ENCODE assay signal across 13 mouse cellular contexts in genomic region chr1:74418747-74419439, GRCm38 (mm10). TPM values are rescaled to one million over a fixed set of nuclear protein-coding genes. Genes with fewer than 3 reads are reported as not detected.
DNase-seq lines count a peak whose midpoint lies in the region; ATAC-seq and TF ChIP-seq lines count a peak whose summit lies in the region.
"Had no signal": no experiment of that assay in that cellular context is flagged by ENCODE, and none has a peak within 500 bp of the region (broad histone marks: within the 10 kb centered on the region; RNA-seq: fewer than 3 reads in every experiment).

No protein-coding gene starts in this region.

- no peak for TF ChIP-seq EP300 in stomach, postnatal 0 days (optimal IDR thresholded peaks at IDR 0.05)
- no peak for TF ChIP-seq EP300 in liver, postnatal 0 days (IDR thresholded peaks at IDR 0.05; ENCODE audit: low read depth)

- no peak overlapping the region for H3K9ac ChIP-seq in embryonic facial prominence, embryonic 14.5 days (ENCODE audit: low read depth, low read length)
- no peak overlapping the region for H3K9ac ChIP-seq in stomach, embryonic 15.5 days
- H3K9ac ChIP-seq in stomach, postnatal 0 days (ENCODE audit: low read length): no peak overlapping the region
- H3K9ac ChIP-seq in intestine, embryonic 15.5 days: no peak overlapping the region
- H3K9ac ChIP-seq in liver, postnatal 0 days (replicated peaks): no peak overlapping the region
- H3K9ac ChIP-seq: lung, embryonic 14.5 days had no signal

- no peaks in the 10 kb centered on the region for H3K4me1 ChIP-seq in embryonic facial prominence, embryonic 14.5 days (ENCODE audit: control insufficient read depth, insufficient read depth, low read length)
- peaks cover 31% of the 10 kb centered on the region for H3K4me1 ChIP-seq in embryonic facial prominence, embryonic 10.5 days
- H3K4me1 ChIP-seq in stomach, embryonic 15.5 days: no peaks in the 10 kb centered on the region
- no peaks in the 10 kb centered on the region for H3K4me1 ChIP-seq in stomach, postnatal 0 days (replicated peaks; ENCODE audit: control insufficient read depth, insufficient read depth)
- peaks cover 4% of the 10 kb centered on the region; the same call in 1 of the 2 replicates for H3K4me1 ChIP-seq in intestine, embryonic 15.5 days (replicated peaks)
- peaks cover 3% of the 10 kb centered on the region; the same call in 1 of the 2 replicates for H3K4me1 ChIP-seq in liver, postnatal 0 days (ENCODE audit: insufficient read depth)

- 76% methylated on average over 17 of the region's 17 CpGs for WGBS in embryonic facial prominence, embryonic 14.5 days
- WGBS in embryonic facial prominence, embryonic 10.5 days: 82% methylated on average over 17 of the region's 17 CpGs
- WGBS in stomach, embryonic 15.5 days: 71% methylated on average over 17 of the region's 17 CpGs
- WGBS in stomach, postnatal 0 days: 73% methylated on average over 17 of the region's 17 CpGs
- 74% methylated on average over 17 of the region's 17 CpGs for WGBS in intestine, embryonic 15.5 days
- WGBS in liver, postnatal 0 days (ENCODE audit: insufficient replicate concordance): 73% methylated on average over 17 of the region's 17 CpGs

- no peak overlapping the region for H3K4me3 ChIP-seq in embryonic facial prominence, embryonic 14.5 days (ENCODE audit: low read depth, low read length)
- no peak overlapping the region for H3K4me3 ChIP-seq in embryonic facial prominence, embryonic 10.5 days
- H3K4me3 ChIP-seq in stomach, embryonic 15.5 days (replicated peaks): no peak overlapping the region
- no peak overlapping the region for H3K4me3 ChIP-seq in stomach, postnatal 0 days (ENCODE audit: low read depth, low read length)
- H3K4me3 ChIP-seq in intestine, embryonic 15.5 days (replicated peaks): no peak overlapping the region
- no peak overlapping the region for H3K4me3 ChIP-seq in liver, postnatal 0 days (ENCODE audit: low read depth, low read length)

- no peak for DNase-seq in embryonic facial prominence, embryonic 14.5 days (ENCODE audit: low spot score)
- DNase-seq in embryonic facial prominence, embryonic 10.5 days (ENCODE audit: low spot score): no peak
- no peak for DNase-seq in stomach, postnatal 0 days (ENCODE audit: low spot score)
- peak; percentile 29 for DNase-seq in retina, postnatal 7 days (ENCODE audit: low read depth, low spot score)
- DNase-seq in liver, postnatal 0 days: no peak
- no peak for DNase-seq in layer of hippocampus, adult 18-20 months (ENCODE audit: low spot score in 2 of 2)
- DNase-seq: gastrocnemius, postnatal 10 days; lung, embryonic 14.5 days had no signal

- ATAC-seq in embryonic facial prominence, embryonic 14.5 days (ENCODE audit: low read depth): 0 out of 2 replicates have a peak, but pooled peaks have one; percentile 13
- ATAC-seq in stomach, embryonic 15.5 days (ENCODE audit: insufficient read depth, low FRiP score, low read depth): 0 out of 2 replicates have a peak, but pooled peaks have one; percentile 27
- ATAC-seq in stomach, postnatal 0 days (ENCODE audit: low FRiP score, low TSS enrichment): no peak
- peak; percentile 60 for ATAC-seq in intestine, embryonic 15.5 days
- no peak for ATAC-seq in liver, postnatal 0 days
- ATAC-seq: activated CD4-positive, CD25-positive, alpha-beta regulatory T cell, adult 4 months had no signal

- no peak for TF ChIP-seq CTCF in stomach, postnatal 0 days (IDR thresholded peaks at IDR 0.05; ENCODE audit: low read depth)
- no peak for TF ChIP-seq CTCF in liver, postnatal 0 days (IDR thresholded peaks at IDR 0.05; ENCODE audit: low read depth)

- H3K9me3 ChIP-seq in embryonic facial prominence, embryonic 14.5 days (ENCODE audit: control insufficient read depth, low read length): no peaks in the 10 kb centered on the region
- no peaks in the 10 kb centered on the region for H3K9me3 ChIP-seq in embryonic facial prominence, embryonic 10.5 days
- H3K9me3 ChIP-seq in stomach, embryonic 15.5 days: no peaks in the 10 kb centered on the region
- H3K9me3 ChIP-seq in stomach, postnatal 0 days (ENCODE audit: control insufficient read depth, low read length): no peaks in the 10 kb centered on the region
- no peaks in the 10 kb centered on the region for H3K9me3 ChIP-seq in intestine, embryonic 15.5 days
- no peaks in the 10 kb centered on the region for H3K9me3 ChIP-seq in liver, postnatal 0 days (ENCODE audit: low read length)

- no peaks in the 10 kb centered on the region for H3K27me3 ChIP-seq in embryonic facial prominence, embryonic 14.5 days (replicated peaks; ENCODE audit: control insufficient read depth, insufficient read depth, low read length)
- no peaks in the 10 kb centered on the region for H3K27me3 ChIP-seq in embryonic facial prominence, embryonic 10.5 days (replicated peaks; ENCODE audit: low read depth, poor library complexity, severe bottlenecking)
- H3K27me3 ChIP-seq in stomach, embryonic 15.5 days (replicated peaks): no peaks in the 10 kb centered on the region
- H3K27me3 ChIP-seq in stomach, postnatal 0 days (ENCODE audit: control insufficient read depth, insufficient read depth, low read length): no peaks in the 10 kb centered on the region
- H3K27me3 ChIP-seq in intestine, embryonic 15.5 days (replicated peaks): no peaks in the 10 kb centered on the region
- H3K27me3 ChIP-seq in liver, postnatal 0 days (ENCODE audit: insufficient read depth, low read length): no peaks in the 10 kb centered on the region

- H3K27ac ChIP-seq in embryonic facial prominence, embryonic 14.5 days (replicated peaks; ENCODE audit: low read depth, low read length): no peak overlapping the region
- H3K27ac ChIP-seq in embryonic facial prominence, embryonic 10.5 days (replicated peaks): no peak overlapping the region
- H3K27ac ChIP-seq in stomach, embryonic 15.5 days: no peak overlapping the region
- H3K27ac ChIP-seq in stomach, postnatal 0 days (replicated peaks): no peak overlapping the region
- H3K27ac ChIP-seq in intestine, embryonic 15.5 days: no peak overlapping the region
- H3K27ac ChIP-seq in liver, postnatal 0 days (ENCODE audit: low read depth): no peak overlapping the region

- H3K36me3 ChIP-seq in embryonic facial prominence, embryonic 14.5 days (ENCODE audit: control insufficient read depth, insufficient read depth, low read length): no peaks in the 10 kb centered on the region
- H3K36me3 ChIP-seq in embryonic facial prominence, embryonic 10.5 days (replicated peaks): no peaks in the 10 kb centered on the region
- H3K36me3 ChIP-seq in stomach, embryonic 15.5 days: no peaks in the 10 kb centered on the region
- no peaks in the 10 kb centered on the region for H3K36me3 ChIP-seq in stomach, postnatal 0 days (ENCODE audit: control insufficient read depth, insufficient read depth, low read length)
- H3K36me3 ChIP-seq in intestine, embryonic 15.5 days: no peaks in the 10 kb centered on the region
- H3K36me3 ChIP-seq in liver, postnatal 0 days (replicated peaks; ENCODE audit: insufficient read depth, low read length): no peaks in the 10 kb centered on the region

- H3K4me2 ChIP-seq in embryonic facial prominence, embryonic 14.5 days (ENCODE audit: low read depth, low read length): no peak overlapping the region
- H3K4me2 ChIP-seq in stomach, embryonic 15.5 days: no peak overlapping the region
- H3K4me2 ChIP-seq in stomach, postnatal 0 days (replicated peaks; ENCODE audit: low read depth): no peak overlapping the region
- no peak overlapping the region for H3K4me2 ChIP-seq in intestine, embryonic 15.5 days (replicated peaks)
- H3K4me2 ChIP-seq in liver, postnatal 0 days (ENCODE audit: low read depth, low read length): no peak overlapping the region
- H3K4me2 ChIP-seq: lung, embryonic 14.5 days had no signal

RNA-seq across cellular contexts. Expression of gene Vil1, which starts 9.7 kb away (rescaled TPM):
- 0.13 TPM in 1 of 2 replicates, not detected in the other for polyA plus RNA-seq in embryonic facial prominence, embryonic 14.5 days (2014; fragmentation: Nextera tagmentation; extraction: Ambion mirVana)
- polyA plus RNA-seq in embryonic facial prominence, embryonic 10.5 days (2016; fragmentation: Nextera tagmentation; extraction: Ambion mirVana): 0.26 and 0.37 TPM in 2 replicates
- 32.2 and 41.1 TPM in 2 replicates for polyA plus RNA-seq in stomach, embryonic 15.5 days (2015; fragmentation: Nextera tagmentation; extraction: Ambion mirVana)
- polyA plus RNA-seq in stomach, postnatal 0 days (2015; fragmentation: Nextera tagmentation; extraction: Ambion mirVana): 11.1 and 12.8 TPM in 2 replicates
- polyA plus RNA-seq in intestine, embryonic 15.5 days (2015; fragmentation: Nextera tagmentation; extraction: Ambion mirVana): 135 and 146 TPM in 2 replicates
- polyA plus RNA-seq in liver, postnatal 0 days (2015; fragmentation: Nextera tagmentation; extraction: Ambion mirVana): 0.13 and 0.19 TPM in 2 replicates
- under 1 TPM; 0.32 to 0.36 TPM for total RNA-seq in layer of hippocampus, adult 18-20 months (2021)
- total RNA-seq: monocyte, adult 5-6 weeks had no signal

RNA-seq across cellular contexts. Expression of gene Ctdsp1, which starts 27.6 kb away (rescaled TPM):
- polyA plus RNA-seq in embryonic facial prominence, embryonic 14.5 days (2014; fragmentation: Nextera tagmentation; extraction: Ambion mirVana): 83.7 and 92.8 TPM in 2 replicates
- polyA plus RNA-seq in embryonic facial prominence, embryonic 10.5 days (2016; fragmentation: Nextera tagmentation; extraction: Ambion mirVana): 42.2 and 49.0 TPM in 2 replicates
- 82.9 and 86.2 TPM in 2 replicates for polyA plus RNA-seq in stomach, embryonic 15.5 days (2015; fragmentation: Nextera tagmentation; extraction: Ambion mirVana)
- polyA plus RNA-seq in stomach, postnatal 0 days (2015; fragmentation: Nextera tagmentation; extraction: Ambion mirVana): 45.2 and 47.4 TPM in 2 replicates
- polyA plus RNA-seq in intestine, embryonic 15.5 days (2015; fragmentation: Nextera tagmentation; extraction: Ambion mirVana): 75.4 and 78.7 TPM in 2 replicates
- polyA plus RNA-seq in liver, postnatal 0 days (2015; fragmentation: Nextera tagmentation; extraction: Ambion mirVana): 40.0 and 40.4 TPM in 2 replicates
- 10 to 100 TPM; 28.9 to 29.1 TPM for total RNA-seq in layer of hippocampus, adult 18-20 months (2021)

RNA-seq across cellular contexts. Expression of gene Slc11a1, which starts 43.9 kb away (rescaled TPM):
- polyA plus RNA-seq in embryonic facial prominence, embryonic 14.5 days (2014; fragmentation: Nextera tagmentation; extraction: Ambion mirVana): 5.6 and 5.7 TPM in 2 replicates
- polyA plus RNA-seq in embryonic facial prominence, embryonic 10.5 days (2016; fragmentation: Nextera tagmentation; extraction: Ambion mirVana): 1.7 and 2.1 TPM in 2 replicates
- polyA plus RNA-seq in stomach, embryonic 15.5 days (2015; fragmentation: Nextera tagmentation; extraction: Ambion mirVana): 6.1 and 6.6 TPM in 2 replicates
- polyA plus RNA-seq in stomach, postnatal 0 days (2015; fragmentation: Nextera tagmentation; extraction: Ambion mirVana): 3.0 and 3.8 TPM in 2 replicates
- polyA plus RNA-seq in intestine, embryonic 15.5 days (2015; fragmentation: Nextera tagmentation; extraction: Ambion mirVana): 6.4 and 6.7 TPM in 2 replicates
- polyA plus RNA-seq in liver, postnatal 0 days (2015; fragmentation: Nextera tagmentation; extraction: Ambion mirVana): 12.8 and 15.1 TPM in 2 replicates
- 1 to 10 TPM; 3.2 to 4.5 TPM for total RNA-seq in layer of hippocampus, adult 18-20 months (2021)

RNA-seq across cellular contexts. Expression of gene Catip, which starts 57.0 kb away (rescaled TPM):
- 0.43 and 0.95 TPM in 2 replicates for polyA plus RNA-seq in embryonic facial prominence, embryonic 14.5 days (2014; fragmentation: Nextera tagmentation; extraction: Ambion mirVana)
- 0.22 and 0.28 TPM in 2 replicates for polyA plus RNA-seq in embryonic facial prominence, embryonic 10.5 days (2016; fragmentation: Nextera tagmentation; extraction: Ambion mirVana)
- polyA plus RNA-seq in stomach, embryonic 15.5 days (2015; fragmentation: Nextera tagmentation; extraction: Ambion mirVana): 0.53 and 0.55 TPM in 2 replicates
- polyA plus RNA-seq in stomach, postnatal 0 days (2015; fragmentation: Nextera tagmentation; extraction: Ambion mirVana): 0.50 and 0.73 TPM in 2 replicates
- 0.39 and 0.53 TPM in 2 replicates for polyA plus RNA-seq in intestine, embryonic 15.5 days (2015; fragmentation: Nextera tagmentation; extraction: Ambion mirVana)
- 0.11 TPM in 1 of 2 replicates, not detected in the other for polyA plus RNA-seq in liver, postnatal 0 days (2015; fragmentation: Nextera tagmentation; extraction: Ambion mirVana)
- 1 to 10 TPM; 1.0 to 1.2 TPM for total RNA-seq in layer of hippocampus, adult 18-20 months (2021)
- total RNA-seq: common myeloid progenitor, adult 5-6 weeks had no signal
- polyA plus RNA-seq: activated CD4-positive, CD25-positive, alpha-beta regulatory T cell, adult 4 months had no signal

Comparison
In these comparisons a context has a peak if more than half of its experiments do, and no peak if none do; other contexts are left out.
1. ATAC-seq: peak in embryonic facial prominence, embryonic 14.5 days (single experiment), stomach, embryonic 15.5 days (single experiment) and intestine, embryonic 15.5 days (single experiment); none in stomach, postnatal 0 days (single experiment) and liver, postnatal 0 days (single experiment).